Mouse (Mus musculus) thymus, adult 2 months (tissue): ENCODE data around the gene Atp8b2. TPM values are rescaled to one million over a fixed set of nuclear protein-coding genes. Genes with fewer than 3 reads are reported as not detected.

ENCODE experiments used
- DNase-seq: peaks from one replicate; pipeline ENCODE4 v3.0.0; 2021
- H3K27ac ChIP-seq: fragments of 200-500 bp; 2 replicates; pipeline ENCODE4 v1.5.1; 2012; ENCODE audit warnings: low read length, control low read depth; ENCODE audit not compliant: control insufficient read depth, insufficient read depth
- H3K27me3 ChIP-seq: fragments of 200-500 bp; 2 replicates; pipeline ENCODE4 v1.6.1; 2012; ENCODE audit warnings: mild to moderate bottlenecking, low read length, moderate library complexity, mixed read lengths; ENCODE audit not compliant: control insufficient read depth, insufficient read depth
- H3K36me3 ChIP-seq: fragments of 200-500 bp; 2 replicates; pipeline ENCODE4 v1.6.1; 2012; ENCODE audit warnings: mild to moderate bottlenecking, low read length, moderate library complexity; ENCODE audit not compliant: control insufficient read depth, insufficient read depth
- H3K4me1 ChIP-seq: fragments of 200-500 bp; replicated peaks from 2 replicates; pipeline ENCODE4 v1.6.1; 2012; ENCODE audit warnings: low read length; ENCODE audit not compliant: control insufficient read depth, insufficient read depth
- H3K4me3 ChIP-seq: fragments of 200-500 bp; 2 replicates; pipeline ENCODE4 v1.5.1; 2012; ENCODE audit warnings: mild to moderate bottlenecking, low read length, control low read depth, moderate library complexity; ENCODE audit not compliant: control insufficient read depth, insufficient read depth
- CTCF ChIP-seq: fragments of 200-500 bp; IDR thresholded peaks from 2 replicates; pipeline ENCODE4 v1.5.1; 2012; ENCODE audit warnings: mild to moderate bottlenecking, control low read depth, low read length, moderate library complexity, borderline replicate concordance; ENCODE audit not compliant: control insufficient read depth, poor library complexity, insufficient read depth; ENCODE audit errors: extremely low read depth
- POLR2A ChIP-seq: fragments of 200-500 bp; IDR thresholded peaks from 2 replicates; pipeline ENCODE4 v1.6.1; 2012; ENCODE audit warnings: mild to moderate bottlenecking, low read length, control low read depth, moderate library complexity; ENCODE audit not compliant: control insufficient read depth, poor library complexity, insufficient read depth; ENCODE audit errors: extremely low read depth
- WGBS: fragments of 180-500 bp; shearing (Covaris S2); methylation state at CpG from one replicate; pipeline ENCODE4 v1.1.7; 2018; 5-methylcytosine and 5-hydroxymethylcytosine counted together
- polyA plus RNA-seq: library from polyadenylated mRNA; depleted of rRNA; stranded (reverse); fragments of >200 nt; gene quantifications from 2 replicates; pipeline ENCODE4 v1.2.3, GENCODE M21; 2012

The Atp8b2 gene
- polyA plus RNA-seq, 1 experiment, result 123 TPM

GRCm38 (mm10) chr3:89912108-89912542 lies 51.2 kb downstream of the Atp8b2 start:
- peak overlapping the region; percentile 4; the same call in 1 of the 2 replicates for H3K27ac ChIP-seq
- no peak for DNase-seq
- no peaks in the 10 kb centered on the region; the same call in 1 of the 2 replicates for H3K27me3 ChIP-seq
- H3K4me1 ChIP-seq, result peaks cover 22% of the 10 kb centered on the region
- TF ChIP-seq POLR2A (no peak), CTCF (no peak)
- H3K4me3 ChIP-seq, result peak overlapping the region; percentile 52
- 38% methylated on average over 6 of the region's 6 CpGs for WGBS
- H3K36me3 ChIP-seq, result no peaks in the 10 kb centered on the region

GRCm38 (mm10) chr3:89911207-89911606 lies 52.1 kb downstream of the Atp8b2 start:
- WGBS, result 29% methylated on average over 3 of the region's 3 CpGs
- peak; percentile 19 for DNase-seq
- no peaks in the 10 kb centered on the region for H3K36me3 ChIP-seq
- TF ChIP-seq CTCF (no peak), POLR2A (no peak)
- H3K27ac ChIP-seq, result peak overlapping the region; percentile 3; the same call in 1 of the 2 replicates
- H3K4me1 ChIP-seq, result peaks cover 26% of the 10 kb centered on the region
- no peaks in the 10 kb centered on the region; the same call in 1 of the 2 replicates for H3K27me3 ChIP-seq
- H3K4me3 ChIP-seq, result peak overlapping the region; percentile 12; the same call in 1 of the 2 replicates

GRCm38 (mm10) chr3:89909703-89910542 lies 53.4 kb downstream of the Atp8b2 start:
- peaks cover 34% of the 10 kb centered on the region for H3K4me1 ChIP-seq
- no peak for DNase-seq
- no peak overlapping the region for H3K27ac ChIP-seq
- no peak overlapping the region for H3K4me3 ChIP-seq
- no peak for TF ChIP-seq CTCF
- no peak for TF ChIP-seq POLR2A
- 89% methylated on average over 5 of the region's 5 CpGs for WGBS
- no peaks in the 10 kb centered on the region for H3K36me3 ChIP-seq
- no peaks in the 10 kb centered on the region; the same call in 1 of the 2 replicates for H3K27me3 ChIP-seq

- no peak for DNase-seq
- no peaks in the 10 kb centered on the region; the same call in 1 of the 2 replicates for H3K27me3 ChIP-seq
- H3K4me1 ChIP-seq, result peaks cover 34% of the 10 kb centered on the region
- H3K4me3 ChIP-seq, result no peak overlapping the region
- WGBS, result 38% methylated on average over 6 of the region's 6 CpGs
- H3K27ac ChIP-seq, result no peak overlapping the region
- no peaks in the 10 kb centered on the region for H3K36me3 ChIP-seq
- TF ChIP-seq CTCF (no peak), POLR2A (no peak)
Measured at GRCm38 (mm10) chr3:89908836-89909235, 54.5 kb downstream of the Atp8b2 start.

- Histone ChIP-seq H3K36me3 (no peaks in the 10 kb centered on the region), H3K4me1 (peaks cover 32% of the 10 kb centered on the region)
- 93% methylated on average over 3 of the region's 3 CpGs for WGBS
Measured at GRCm38 (mm10) chr3:89907846-89908245, 55.5 kb downstream of the Atp8b2 start.

GRCm38 (mm10) chr3:89899511-89899908 lies 63.8 kb downstream of the Atp8b2 start:
- TF ChIP-seq CTCF, result no peak
- TF ChIP-seq POLR2A, result no peak
- WGBS, result 85% methylated on average over 8 of the region's 8 CpGs
- no peak overlapping the region for H3K4me3 ChIP-seq
- DNase-seq, result no peak
- no peak overlapping the region for H3K27ac ChIP-seq
- no peaks in the 10 kb centered on the region for H3K36me3 ChIP-seq
- H3K4me1 ChIP-seq, result peaks cover 10% of the 10 kb centered on the region
- H3K27me3 ChIP-seq, result no peaks in the 10 kb centered on the region

More at GRCm38 (mm10) chr3:89907846-89908245, 55.5 kb downstream of the Atp8b2 start:
- no peak for TF ChIP-seq POLR2A
- no peak for TF ChIP-seq CTCF
- Histone ChIP-seq H3K27me3 (no peaks in the 10 kb centered on the region; the same call in 1 of the 2 replicates), H3K27ac (no peak overlapping the region), H3K4me3 (no peak overlapping the region)
- no peak for DNase-seq
